Mouse (Mus musculus) G1E (cell line): ENCODE measurements at regions not wholly inside any gene's neighbourhood (a gene's known extent, or its start where the extent isn't known, plus 50 kb on each side); places are given as distances from the start of the nearest gene placed in this dataset.

Source experiments
- ATAC-seq: 2 replicates; pipeline ENCODE4 v1.8.0; 2016; ENCODE audit warnings: mild to moderate bottlenecking; ENCODE audit not compliant: insufficient number of reproducible peaks, poor library complexity, low FRiP score, severe bottlenecking; ENCODE audit errors: extremely low read depth
- DNase-seq: peaks from one replicate; pipeline ENCODE4 v3.0.0; 2012; ENCODE audit warnings: low spot score
- H3K27me3 ChIP-seq: 2 replicates; pipeline ENCODE4 v1.6.1; 2012; ENCODE audit warnings: mild to moderate bottlenecking, low read length, inconsistent platforms; ENCODE audit not compliant: insufficient read depth
- H3K36me3 ChIP-seq: replicated peaks from 2 replicates; pipeline ENCODE3; 2012; ENCODE audit warnings: mild to moderate bottlenecking, inconsistent platforms
- H3K4me1 ChIP-seq: 2 replicates; pipeline ENCODE4 v1.6.1; 2012; ENCODE audit warnings: low read depth, low read length, inconsistent platforms, mixed read lengths; ENCODE audit not compliant: insufficient read depth
- H3K4me3 ChIP-seq: 2 replicates; pipeline ENCODE4 v1.5.1; 2012; ENCODE audit warnings: low read depth, mild to moderate bottlenecking, inconsistent platforms, low read length, moderate library complexity, mixed read lengths
- H3K9me3 ChIP-seq: replicated peaks from 2 replicates; pipeline ENCODE4 v1.6.1; 2012; ENCODE audit warnings: inconsistent platforms
- CTCF ChIP-seq: IDR thresholded peaks from 2 replicates; pipeline ENCODE4 v1.5.1; 2012; ENCODE audit warnings: low read depth, low read length, inconsistent platforms, mixed read lengths
- GATA1 ChIP-seq: IDR thresholded peaks from 2 replicates; pipeline ENCODE4 v1.6.1; 2012; ENCODE audit warnings: borderline replicate concordance, low read length, inconsistent platforms, mixed read lengths
- GATA2 ChIP-seq: IDR thresholded peaks from 2 replicates; pipeline ENCODE4 v1.6.1; 2012; ENCODE audit warnings: low read depth, low read length, inconsistent platforms, borderline replicate concordance
- POLR2AphosphoS5 ChIP-seq: IDR thresholded peaks from 2 replicates; pipeline ENCODE4 v1.6.1; 2012; ENCODE audit warnings: low read depth, low read length, inconsistent platforms; ENCODE audit not compliant: insufficient replicate concordance
- TAL1 ChIP-seq: conservative IDR thresholded peaks from 2 replicates; pipeline ENCODE4 v1.6.1; 2012; ENCODE audit warnings: low read depth, low read length, inconsistent platforms, mixed read lengths

DNA sequence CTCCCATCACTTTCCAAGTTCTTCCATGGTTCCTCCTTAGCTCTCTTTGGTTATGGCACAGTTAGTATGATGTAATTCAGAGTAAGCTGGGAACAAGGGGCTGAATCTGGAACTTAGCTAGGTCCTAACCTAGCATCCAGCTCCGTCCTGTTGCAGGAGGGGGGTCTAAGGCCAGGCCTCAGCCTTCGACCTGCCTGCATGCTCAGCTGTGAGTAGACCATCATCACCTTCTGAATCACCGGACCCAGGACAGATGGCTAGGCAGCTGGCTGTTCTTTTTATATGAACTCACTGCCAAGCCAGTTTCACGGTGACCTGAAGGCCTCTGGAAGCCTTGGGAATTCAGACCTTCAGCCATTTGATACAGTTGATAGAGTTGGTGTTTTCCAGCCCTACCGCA lies 152.9 kb upstream of the Tnfaip3 start:
- no peak for DNase-seq
- no peak for TF ChIP-seq GATA1
- no peak for TF ChIP-seq GATA2
- TF ChIP-seq CTCF, result no peak
- no peak for TF ChIP-seq TAL1
- no peak for TF ChIP-seq POLR2AphosphoS5
- Histone ChIP-seq H3K36me3 (no peaks in the 10 kb centered on the region), H3K4me1 (peaks cover 5% of the 10 kb centered on the region; the same call in 1 of the 2 replicates), H3K27me3 (peaks cover 6% of the 10 kb centered on the region), H3K9me3 (no peaks in the 10 kb centered on the region), H3K4me3 (no peak overlapping the region)
- ATAC-seq, result no peak

DNA sequence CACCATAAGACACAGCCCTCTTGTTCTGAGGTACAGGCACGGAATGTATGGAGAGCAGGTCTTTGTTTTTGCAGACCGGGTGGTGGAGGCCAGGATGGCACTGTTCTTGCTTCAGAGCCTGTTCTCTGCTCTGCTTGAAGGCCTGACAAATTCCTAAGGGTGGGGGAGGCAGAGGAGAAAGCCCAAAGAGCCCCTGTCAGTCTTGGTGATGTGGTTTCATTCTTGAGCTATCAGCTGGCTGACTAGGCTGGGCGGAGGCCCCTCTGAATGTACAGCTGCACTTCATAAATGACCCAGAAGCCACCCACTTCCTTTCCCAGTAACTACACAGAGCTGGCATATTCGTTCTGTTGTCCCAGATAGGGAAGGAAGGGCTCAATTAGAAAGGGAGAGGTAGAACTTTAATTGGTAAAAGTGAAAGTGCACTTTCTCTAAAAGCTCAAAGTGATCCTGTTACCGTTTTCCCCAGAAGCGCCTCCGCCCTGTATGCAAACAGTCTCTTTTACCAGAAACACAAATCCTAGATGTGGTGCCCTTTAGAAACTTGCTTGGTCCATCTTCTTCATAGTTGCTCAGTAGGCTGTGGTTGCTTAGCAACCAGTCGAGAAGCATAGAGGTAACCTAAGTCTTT lies 152.3 kb upstream of the Tnfaip3 start:
- ATAC-seq, result no peak; the same call in 1 of the 2 replicates
- Histone ChIP-seq H3K36me3 (no peaks in the 10 kb centered on the region), H3K4me3 (no peak overlapping the region), H3K9me3 (no peaks in the 10 kb centered on the region), H3K27me3 (peaks cover 6% of the 10 kb centered on the region), H3K4me1 (peaks cover 5% of the 10 kb centered on the region; the same call in 1 of the 2 replicates)
- no peak for DNase-seq
- TF ChIP-seq POLR2AphosphoS5 (no peak), GATA2 (no peak), TAL1 (no peak), GATA1 (no peak), CTCF (no peak)

DNA sequence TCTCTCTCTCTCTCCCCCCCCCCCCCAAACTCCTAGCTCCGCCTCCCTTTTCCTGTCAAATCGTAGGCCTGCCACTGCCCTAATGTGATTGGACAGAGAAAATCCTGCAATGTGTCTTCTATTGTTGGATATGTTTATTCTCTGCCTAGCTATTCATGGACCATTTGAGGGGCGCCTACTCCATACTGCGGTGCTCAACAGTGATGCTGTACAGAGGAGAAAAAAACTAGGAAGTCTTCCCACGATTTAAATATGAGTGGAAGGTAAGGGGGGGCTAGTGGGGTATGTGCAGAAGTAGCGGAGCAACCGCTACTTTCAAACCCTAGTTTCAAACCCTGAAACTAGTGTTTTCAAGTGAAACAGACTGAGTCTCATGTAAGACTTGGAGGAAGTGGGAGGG lies 151.6 kb upstream of the Tnfaip3 start:
- TF ChIP-seq TAL1, result no peak
- TF ChIP-seq CTCF, result no peak
- no peak for TF ChIP-seq GATA1
- no peak for TF ChIP-seq GATA2
- no peak for TF ChIP-seq POLR2AphosphoS5
- DNase-seq (no peak), ATAC-seq (no peak)
- Histone ChIP-seq H3K4me1 (peaks cover 5% of the 10 kb centered on the region; the same call in 1 of the 2 replicates), H3K27me3 (peaks cover 6% of the 10 kb centered on the region), H3K36me3 (no peaks in the 10 kb centered on the region), H3K4me3 (no peak overlapping the region), H3K9me3 (no peaks in the 10 kb centered on the region)

DNA sequence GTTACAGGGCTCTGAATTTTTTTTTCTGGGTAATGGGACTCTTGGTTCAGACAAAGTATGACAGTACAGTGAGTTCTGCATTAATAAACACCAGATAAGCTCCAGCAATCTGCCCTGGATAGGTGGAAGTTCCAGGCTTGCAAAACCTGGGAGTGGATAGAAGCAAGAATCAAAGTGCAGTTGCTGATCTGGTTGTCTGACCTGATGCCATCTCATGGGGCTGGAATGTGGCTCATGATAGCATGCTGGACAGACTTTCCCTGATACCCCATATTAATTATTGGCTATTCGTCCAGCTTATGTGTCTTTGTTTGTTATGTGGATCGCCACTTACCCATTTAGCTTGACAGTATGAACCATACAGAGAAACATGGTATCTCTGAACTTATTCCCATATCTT lies 146.6 kb upstream of the Tnfaip3 start:
- peaks cover 6% of the 10 kb centered on the region for H3K4me1 ChIP-seq
- no peaks in the 10 kb centered on the region for H3K36me3 ChIP-seq
- no peaks in the 10 kb centered on the region for H3K9me3 ChIP-seq
- DNase-seq, result no peak
- ATAC-seq, result no peak
- H3K27me3 ChIP-seq, result peaks cover 3% of the 10 kb centered on the region
- H3K4me3 ChIP-seq, result no peak overlapping the region
- TF ChIP-seq POLR2AphosphoS5 (no peak), TAL1 (no peak), CTCF (no peak), GATA1 (no peak), GATA2 (no peak)

DNA sequence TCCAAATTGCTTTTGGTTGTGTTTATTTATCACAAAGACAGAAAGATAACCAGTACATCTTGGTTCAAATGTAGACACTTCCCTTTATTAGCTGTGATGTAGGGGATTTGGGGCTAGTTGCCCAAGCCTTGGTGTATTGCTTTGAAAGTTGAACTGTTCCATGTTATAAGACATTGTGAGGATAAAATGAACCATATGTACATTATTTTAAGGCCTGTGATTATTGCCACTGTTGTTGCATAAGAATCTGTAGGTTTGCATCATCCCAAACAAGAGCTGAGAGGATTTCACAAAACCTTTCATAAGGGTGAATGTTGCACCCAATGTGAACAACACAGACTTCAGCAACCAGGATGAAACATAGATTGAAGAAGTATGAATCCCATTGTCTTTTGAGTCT lies 145.7 kb upstream of the Tnfaip3 start:
- Histone ChIP-seq H3K36me3 (no peaks in the 10 kb centered on the region), H3K4me1 (peaks cover 6% of the 10 kb centered on the region), H3K9me3 (no peaks in the 10 kb centered on the region), H3K4me3 (no peak overlapping the region), H3K27me3 (peaks cover 3% of the 10 kb centered on the region)
- TF ChIP-seq POLR2AphosphoS5 (no peak), TAL1 (no peak), CTCF (no peak), GATA2 (no peak), GATA1 (no peak)
- ATAC-seq (no peak), DNase-seq (no peak)

- no peak overlapping the region for H3K4me3 ChIP-seq
- DNase-seq, result no peak
Measured at GRCm38 (mm10) chr10:19154041-19154440, 138.6 kb upstream of the Tnfaip3 start.

More at GRCm38 (mm10) chr10:19154041-19154440, 138.6 kb upstream of the Tnfaip3 start:
- ATAC-seq, result no peak
- Histone ChIP-seq H3K4me1 (0 out of 2 replicates have a peak, but pooled peaks cover 3% of the 10 kb centered on the region), H3K9me3 (no peaks in the 10 kb centered on the region), H3K27me3 (peaks cover 9% of the 10 kb centered on the region; the same call in 1 of the 2 replicates), H3K36me3 (no peaks in the 10 kb centered on the region)
- no peak for TF ChIP-seq GATA1
- TF ChIP-seq CTCF, result no peak
- no peak for TF ChIP-seq TAL1
- TF ChIP-seq GATA2, result no peak
- no peak for TF ChIP-seq POLR2AphosphoS5
